Mouse (Mus musculus): ENCODE measurements around the gene BC037034.
"Not testable (repeated sequence)": the region's sequence is repeated elsewhere in the genome, so short reads cannot be mapped to it uniquely, and the experiment has no call there.

BC037034 gene

DNA sequence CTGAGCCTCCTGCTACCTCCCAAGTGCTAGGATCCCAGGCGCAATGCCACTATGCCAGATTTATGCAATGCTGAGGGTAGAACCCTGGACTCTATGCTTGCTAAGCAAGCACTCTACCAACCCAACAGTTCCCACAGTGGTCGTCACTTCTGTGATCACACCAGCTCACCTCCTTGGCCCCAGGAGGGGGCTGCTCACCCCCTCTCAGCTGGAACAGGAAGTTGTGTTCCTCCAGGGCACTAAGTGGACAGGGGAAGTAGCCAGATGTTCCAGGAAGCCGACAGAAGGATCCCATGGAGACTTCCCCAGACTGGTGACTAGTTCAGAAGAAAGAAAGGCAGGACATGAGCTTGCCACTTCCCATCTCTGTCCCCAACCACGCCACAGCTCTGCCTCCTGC is 1.8 kb downstream of the BC037034 start:
- no peak for DNase-seq (ENCODE audit: low spot score in 2 of 2)

DNA sequence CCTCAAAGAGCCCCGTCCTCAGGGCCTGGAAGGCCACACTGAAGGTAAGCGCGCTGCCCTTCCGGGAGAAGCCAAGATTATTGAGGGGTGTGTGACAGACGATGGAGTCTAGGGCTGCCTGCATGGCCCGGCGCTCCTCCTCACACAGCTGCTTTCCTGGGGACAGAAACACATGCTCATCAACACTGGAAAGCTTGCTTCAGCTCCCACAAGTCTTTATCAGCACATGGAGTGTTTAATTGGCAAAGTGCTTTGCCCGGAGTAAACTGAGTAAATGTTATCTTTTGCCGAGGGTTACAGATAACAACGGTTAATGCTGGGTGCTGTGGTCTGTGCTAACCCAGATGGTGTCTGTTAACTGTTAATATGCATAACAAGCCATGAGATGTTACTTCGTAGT is 3.0 kb downstream of the BC037034 start:
- peak in 1 of 2 experiments; percentile 28 for DNase-seq (ENCODE audit: low spot score in 2 of 2)

DNA sequence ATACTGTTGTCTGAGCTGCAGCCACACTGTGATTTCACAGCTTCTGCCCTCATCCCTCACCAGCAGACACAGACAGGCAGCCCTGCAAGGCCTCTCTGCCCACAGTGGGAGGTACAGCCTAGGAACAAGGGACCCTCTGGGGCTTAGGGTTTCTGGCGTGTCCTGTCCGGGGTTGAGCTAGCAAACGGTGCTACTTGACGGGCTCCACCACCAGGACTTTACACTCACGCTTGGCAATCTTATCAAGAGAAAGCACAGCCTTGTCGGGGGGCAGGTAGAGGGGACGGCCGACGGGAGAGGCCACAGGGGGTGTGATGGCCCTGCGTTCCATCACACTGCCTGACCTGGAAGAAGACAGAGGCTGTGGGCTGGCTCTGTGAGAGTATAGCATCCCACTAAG is 3.8 kb downstream of the BC037034 start:
- no peak for DNase-seq (ENCODE audit: low spot score in 2 of 2)

DNA sequence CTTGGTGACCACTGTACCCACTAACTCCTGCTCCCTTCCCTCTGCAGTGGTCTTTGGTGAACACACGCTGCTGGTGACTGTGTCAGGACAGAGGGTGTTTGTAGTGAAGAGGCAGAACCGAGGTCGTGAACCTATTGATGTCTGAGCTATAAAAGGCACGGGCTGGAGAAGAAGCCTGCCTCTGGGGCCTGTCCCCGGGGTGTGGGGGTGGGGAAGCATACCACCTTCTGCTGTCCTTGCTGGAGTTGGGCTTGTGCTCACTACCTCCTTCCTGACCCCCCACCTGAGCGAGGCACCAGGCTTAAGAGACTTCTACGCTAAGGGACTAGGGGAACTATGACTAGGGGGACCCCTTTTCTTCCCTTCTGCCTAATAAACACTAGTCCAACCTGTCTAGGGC is 4.8 kb downstream of the BC037034 start:
- DNase-seq (ENCODE audit: low spot score in 2 of 2) = no peak

DNA sequence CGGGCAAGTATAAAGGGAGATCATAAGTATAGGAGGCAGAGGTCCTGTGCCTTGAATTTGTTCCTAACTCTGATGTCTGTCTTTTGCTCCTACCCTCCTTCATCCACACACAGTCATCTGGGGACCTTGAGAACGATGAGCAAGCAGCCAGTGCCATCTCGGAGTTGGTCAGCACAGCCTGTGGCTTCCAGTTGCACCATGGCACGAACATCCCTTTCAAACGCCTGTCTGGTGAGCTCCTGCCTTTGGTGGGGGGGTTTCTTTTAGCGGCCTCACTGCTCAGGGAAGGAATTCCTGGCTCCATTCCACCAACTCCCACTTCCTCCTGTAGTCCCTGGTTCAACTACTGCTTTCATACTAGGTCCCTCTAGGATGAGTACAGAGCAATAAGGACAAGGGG is 5.3 kb downstream of the BC037034 start:
- no peak for DNase-seq (ENCODE audit: low spot score in 2 of 2)

DNA sequence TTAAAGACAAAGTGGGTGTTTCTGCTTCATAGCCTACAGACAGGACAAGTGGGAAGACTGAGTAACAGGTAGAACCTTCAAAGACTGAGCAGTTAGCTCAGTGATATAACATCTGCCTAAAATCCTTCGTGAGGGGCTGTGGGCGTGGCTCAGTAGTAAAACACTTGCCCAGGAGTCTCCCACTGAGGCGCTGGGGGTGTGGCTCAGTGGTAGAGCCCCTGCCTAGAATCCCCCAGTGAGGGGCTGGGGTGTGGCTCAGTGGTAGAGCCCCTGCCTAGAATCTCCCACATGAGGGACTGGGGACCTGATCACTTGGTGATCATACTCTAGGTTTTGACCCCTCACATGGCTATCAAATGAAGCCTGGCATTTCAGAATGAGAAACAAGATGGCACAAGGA is 5.8 kb downstream of the BC037034 start:
- no peak for DNase-seq (ENCODE audit: low spot score in 2 of 2)

DNA sequence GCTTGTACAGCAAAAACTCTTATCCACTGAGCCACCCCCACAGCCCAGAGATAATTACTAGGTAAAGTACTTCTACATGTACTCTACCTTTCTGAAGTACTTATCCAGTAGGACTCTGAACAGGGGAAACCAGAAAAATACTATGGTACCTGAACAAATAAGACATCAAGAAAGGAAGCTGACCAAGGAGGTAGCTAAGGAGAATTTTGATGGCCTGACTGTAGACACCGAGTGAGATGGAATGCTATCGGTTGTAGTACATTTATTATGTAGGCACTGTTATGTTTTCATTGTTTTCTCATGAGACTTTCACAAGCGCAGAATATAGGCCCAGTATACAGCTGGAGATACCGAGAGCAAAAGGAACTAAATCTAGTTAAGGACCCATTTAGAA is 6.3 kb downstream of the BC037034 start:
- no peak for DNase-seq (ENCODE audit: low spot score in 2 of 2)

DNA sequence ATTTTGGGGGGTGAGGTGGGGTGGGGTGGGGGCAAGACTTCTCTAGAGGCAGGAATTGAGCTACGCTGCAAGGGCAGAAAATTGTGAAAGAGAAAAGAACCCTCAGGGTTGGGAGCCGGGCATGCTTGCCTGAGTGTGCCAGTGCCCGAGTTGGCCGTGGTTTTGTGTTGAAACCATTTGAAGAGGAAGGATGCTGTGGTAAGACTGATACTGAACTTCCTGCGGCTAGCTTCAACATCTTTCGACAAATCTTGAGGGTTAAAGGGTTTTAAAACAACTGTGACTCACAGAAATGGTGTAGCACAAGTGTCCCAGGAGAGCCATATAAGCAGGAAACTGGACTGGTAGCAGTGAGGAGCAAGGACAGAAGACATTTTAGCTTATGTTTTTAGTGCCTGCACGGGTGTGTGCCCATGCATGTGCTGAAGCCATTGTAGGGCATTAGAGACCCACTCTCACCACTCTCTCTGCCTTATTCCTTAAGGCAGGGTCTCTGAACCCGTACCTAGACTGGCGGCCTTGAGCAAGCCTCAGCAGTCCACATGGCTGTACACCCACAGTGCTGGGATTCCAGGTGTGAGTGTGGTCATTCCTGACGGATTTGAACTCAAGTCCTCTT is 6.8 kb downstream of the BC037034 start:
- DNase-seq (ENCODE audit: low spot score in 2 of 2) = no peak

DNA sequence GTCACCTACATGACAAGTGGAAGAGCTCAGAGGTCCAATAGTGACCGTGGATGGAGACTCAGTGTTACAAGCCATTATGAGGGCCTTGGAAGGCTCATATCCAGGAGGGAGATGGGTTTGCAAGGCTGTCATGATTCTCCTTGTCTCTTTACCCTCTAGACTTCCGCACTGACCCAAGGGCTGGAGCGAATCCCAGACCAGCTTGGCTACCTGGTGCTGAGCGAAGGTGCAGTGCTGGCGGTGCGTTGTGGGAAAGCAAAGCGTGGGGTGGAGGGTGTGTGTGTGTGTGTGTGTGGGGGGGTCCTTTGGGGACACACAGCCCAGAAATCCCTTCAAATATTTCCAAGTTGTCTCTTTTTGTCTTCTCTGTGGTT is 7.8 kb downstream of the BC037034 start:
- DNase-seq (ENCODE audit: low spot score in 2 of 2) = no peak

DNA sequence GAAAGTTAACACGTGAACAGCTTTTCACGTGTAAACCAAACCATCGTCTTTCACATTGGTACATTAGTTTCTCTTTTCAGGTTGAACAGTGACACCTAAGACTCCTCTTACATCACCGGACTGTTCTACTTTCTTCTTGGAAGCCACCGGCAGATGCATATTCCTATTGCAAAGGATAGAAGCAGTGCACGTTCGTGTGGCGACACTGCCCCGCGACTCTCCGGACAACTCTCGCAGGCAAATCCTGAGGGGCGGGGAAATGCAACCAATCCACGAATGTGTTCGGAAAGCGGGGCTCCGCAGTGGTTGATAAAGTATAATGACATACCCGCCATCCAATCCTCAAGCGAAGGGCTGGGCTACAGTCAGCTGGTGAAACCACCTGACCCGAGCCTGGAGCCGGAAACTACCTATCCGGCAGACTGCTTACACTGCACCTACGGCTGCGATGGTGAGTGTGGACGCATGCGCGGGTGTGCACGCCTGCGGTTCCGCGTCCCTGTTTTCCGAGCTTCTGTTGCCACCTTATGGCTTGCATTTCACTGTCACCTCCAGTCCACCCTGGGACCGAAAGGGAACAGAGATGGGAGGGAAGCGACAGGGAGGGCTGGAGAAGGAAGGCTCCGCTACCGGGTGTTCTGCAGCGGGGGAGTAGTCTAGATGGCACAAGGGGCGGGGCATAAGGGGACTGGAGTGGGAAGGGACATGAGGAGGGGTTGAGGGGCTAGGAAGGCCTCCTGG is 8.3 kb downstream of the BC037034 start, which contains the start of gene Lamtor4:
Lamtor4 (plus strand) TSS at position 130 of the 741 bp plus-strand sequence.
- DNase-seq (ENCODE audit: low spot score in 2 of 2) = peak; percentile 89 to 92

DNA sequence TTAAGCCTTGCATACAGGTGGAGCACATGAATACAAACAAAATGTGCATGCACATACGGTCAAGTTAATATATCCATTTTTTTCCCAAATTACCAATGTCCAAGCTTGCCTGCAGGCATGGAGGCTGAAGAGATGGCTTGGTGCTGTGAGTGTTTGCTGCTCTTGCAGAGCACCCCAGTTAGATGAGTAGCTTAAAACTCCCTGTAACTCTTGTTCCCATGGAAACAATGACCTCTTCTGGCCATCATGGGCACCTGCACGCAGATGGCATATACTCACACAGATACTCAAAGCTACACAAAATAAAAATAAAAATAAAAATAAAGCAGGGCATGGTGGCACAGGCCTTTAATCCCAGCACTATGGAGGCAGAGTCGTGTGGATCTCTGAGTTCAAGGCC is 10.8 kb downstream of the BC037034 start:
- DNase-seq (ENCODE audit: low spot score in 2 of 2) = no peak

DNA sequence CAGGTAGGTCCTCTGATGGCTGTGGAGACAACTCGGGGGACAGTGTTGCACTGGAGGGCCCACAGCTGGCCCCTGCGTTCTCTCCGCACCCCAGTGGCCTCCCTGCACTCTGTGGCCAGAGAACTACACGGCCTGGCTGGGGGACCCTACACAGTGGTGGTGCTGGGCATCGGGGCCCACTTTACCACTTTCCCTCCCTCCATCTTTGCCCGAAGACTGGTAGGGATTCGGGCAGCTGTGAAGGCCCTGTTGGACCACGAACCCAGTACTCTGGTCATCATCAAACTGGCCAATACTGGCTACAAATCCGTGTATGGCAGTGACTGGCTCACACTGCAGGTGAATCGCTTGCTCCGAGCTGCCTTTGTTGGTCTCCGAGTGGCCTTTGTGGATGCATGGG is 12.7 kb downstream of the BC037034 start:
- no peak for DNase-seq (ENCODE audit: low spot score in 2 of 2)

DNA sequence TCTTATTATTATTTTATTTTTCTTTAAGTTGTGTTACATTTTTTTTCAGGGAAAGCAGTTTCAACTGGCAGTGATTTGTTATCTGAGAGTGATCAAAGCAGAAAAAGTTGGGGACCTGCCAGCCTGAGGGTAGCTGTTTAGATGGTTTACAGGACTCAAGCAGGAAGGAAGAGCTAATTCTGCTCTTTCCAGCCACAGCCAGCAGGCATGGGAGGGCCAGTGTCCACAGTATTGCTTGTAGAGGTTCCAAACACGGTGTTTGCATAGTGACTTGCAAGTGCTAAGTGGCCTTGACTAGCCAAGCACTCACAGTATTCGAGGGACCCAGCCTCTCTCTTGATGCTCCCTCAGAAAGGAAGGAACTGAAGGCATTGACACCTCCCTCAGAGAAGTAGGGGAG is 22.3 kb downstream of the BC037034 start:
- no peak for DNase-seq (ENCODE audit: low spot score in 2 of 2)

DNA sequence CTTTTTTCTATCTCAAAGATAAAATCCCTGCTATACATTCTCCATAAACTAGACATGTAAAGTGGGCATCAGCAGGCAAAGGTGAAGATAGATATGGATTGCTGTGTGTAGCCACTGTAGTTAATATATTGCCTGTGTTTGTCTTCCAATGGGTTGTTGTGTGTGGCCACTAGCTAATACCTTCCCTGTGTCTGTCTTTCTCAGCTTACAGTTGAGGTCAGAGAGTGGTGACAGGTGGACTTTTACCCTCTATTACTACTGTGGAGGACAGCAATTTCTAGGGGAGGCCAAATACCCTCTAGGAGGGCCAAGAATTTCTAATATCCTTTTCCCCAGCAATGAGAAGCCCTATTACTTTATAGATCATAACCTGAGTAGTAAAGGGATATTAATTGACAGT is 29.6 kb downstream of the BC037034 start:
- no peak for DNase-seq (ENCODE audit: low spot score in 2 of 2)

DNA sequence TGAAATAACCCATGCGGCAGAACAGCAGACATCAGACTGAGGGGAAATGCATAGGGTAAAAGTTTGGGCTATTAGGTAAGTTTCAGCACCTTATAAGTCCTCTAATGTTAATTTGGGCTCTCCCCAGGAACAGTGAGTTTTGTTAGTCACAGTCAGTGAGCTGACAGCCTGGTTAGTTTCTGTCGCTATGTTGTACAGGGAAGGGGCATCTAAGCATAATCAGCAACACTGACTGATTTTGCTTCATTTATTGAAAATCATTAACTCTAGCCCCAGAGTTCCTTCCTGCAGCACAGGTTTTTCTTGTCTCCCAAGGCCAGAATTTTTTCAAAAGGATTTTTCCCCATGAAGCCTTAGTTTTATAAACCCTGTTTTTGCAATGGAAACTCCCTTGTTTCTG is 30.1 kb downstream of the BC037034 start:
- DNase-seq (ENCODE audit: low spot score in 2 of 2) = no peak

DNA sequence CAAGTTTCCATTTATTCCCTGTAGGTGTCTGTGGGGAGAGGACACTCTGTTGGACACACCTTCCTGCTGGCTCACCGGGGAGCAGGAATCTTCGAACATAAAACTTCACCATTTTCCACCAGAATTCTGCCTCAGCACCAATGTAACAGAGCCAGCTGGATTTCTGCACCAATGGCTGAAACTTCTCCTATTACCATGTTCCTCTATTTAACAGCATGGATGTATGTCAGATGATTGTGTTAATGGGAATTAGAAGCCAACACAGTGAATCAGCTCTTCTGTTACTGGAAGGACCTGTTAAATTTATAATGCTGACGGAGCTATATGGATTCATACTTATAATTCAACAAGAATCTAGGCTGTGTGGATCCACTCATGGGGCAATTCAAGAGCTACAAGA is 34.3 kb downstream of the BC037034 start:
- no peak for DNase-seq (ENCODE audit: low spot score in 2 of 2)

DNA sequence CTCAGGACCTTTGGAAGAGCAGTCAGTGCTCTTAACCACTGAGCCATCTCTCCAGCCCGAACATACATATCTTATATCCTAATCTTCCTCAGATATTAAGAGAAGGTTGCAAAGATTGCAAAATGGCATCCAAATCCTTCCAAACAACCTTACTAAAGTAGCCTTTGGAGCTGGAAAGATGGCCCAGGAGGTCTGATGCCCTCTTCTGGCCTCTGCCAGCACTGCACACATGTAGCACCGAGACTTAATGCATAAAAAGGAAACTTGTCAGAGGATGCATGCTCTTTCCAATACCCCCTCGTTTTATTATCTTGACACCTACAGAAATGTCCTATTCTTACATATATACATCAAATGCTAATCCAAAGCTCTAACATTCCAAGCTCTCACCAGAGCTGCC is 35.8 kb downstream of the BC037034 start:
- DNase-seq (ENCODE audit: low spot score in 2 of 2) = no peak

DNA sequence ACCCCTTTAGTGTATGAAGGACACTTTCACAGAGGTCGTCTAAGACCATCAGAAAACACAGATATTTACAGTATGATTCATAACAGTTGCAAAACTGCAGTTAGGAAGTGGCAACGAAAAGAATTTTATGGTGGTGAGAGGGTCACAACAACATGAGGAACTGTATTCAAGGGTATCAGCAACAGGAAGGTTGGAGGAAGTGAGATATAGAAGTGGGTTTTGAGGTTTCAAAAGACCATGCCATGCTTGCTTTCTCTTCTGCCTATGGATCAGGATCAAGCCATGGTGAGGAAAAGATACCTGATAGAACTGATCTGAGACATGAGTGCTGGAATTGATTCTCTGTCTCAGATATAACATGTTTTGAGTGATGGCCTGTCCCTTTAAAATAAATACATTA is 36.5 kb downstream of the BC037034 start:
- no peak for DNase-seq (ENCODE audit: low spot score in 2 of 2)

DNA sequence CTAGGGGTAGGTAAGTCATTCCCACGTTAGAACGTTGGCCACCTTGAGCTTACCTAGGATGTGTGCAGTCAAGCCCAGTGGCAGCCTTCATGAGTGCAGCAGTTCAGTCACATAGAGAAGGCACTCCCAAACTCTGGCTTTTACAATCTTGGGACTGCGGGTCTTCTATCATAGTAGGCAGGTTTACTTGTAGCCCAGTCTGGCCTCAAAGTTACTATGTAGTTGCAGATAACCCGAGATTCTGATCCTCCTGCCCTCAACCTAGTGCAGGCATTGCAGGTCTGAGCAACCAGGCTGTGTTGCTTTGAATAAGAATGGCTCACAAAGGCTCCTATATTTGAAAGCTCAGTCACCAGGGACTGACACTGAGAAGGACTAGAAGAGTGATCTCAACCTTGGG is 37.3 kb downstream of the BC037034 start:
- no peak for DNase-seq (ENCODE audit: low spot score in 2 of 2)

DNA sequence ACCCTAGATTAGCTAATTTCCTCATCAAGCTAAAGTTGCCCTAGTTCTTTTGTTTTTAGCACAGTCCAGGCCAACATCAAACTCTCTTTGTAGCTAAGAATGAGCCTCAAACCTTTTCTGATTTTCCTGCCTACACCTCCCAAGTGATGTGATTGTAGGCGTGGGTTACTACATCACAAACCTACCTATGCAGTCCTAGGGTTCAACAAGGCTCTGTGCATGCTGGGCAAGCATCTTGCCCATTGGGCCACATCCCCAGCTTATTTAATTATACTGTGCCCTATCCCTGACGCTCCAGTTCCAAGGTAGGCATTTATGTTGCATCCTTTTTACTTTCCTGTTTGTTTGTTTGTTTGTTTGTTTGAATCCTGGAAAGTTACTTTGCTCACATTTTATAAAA is 38.1 kb downstream of the BC037034 start, which contains the start of gene Nxpe5:
Nxpe5 (plus strand) TSS at position 199 of the 400 bp plus-strand sequence.
- DNase-seq (ENCODE audit: low spot score in 2 of 2) = no peak

DNA sequence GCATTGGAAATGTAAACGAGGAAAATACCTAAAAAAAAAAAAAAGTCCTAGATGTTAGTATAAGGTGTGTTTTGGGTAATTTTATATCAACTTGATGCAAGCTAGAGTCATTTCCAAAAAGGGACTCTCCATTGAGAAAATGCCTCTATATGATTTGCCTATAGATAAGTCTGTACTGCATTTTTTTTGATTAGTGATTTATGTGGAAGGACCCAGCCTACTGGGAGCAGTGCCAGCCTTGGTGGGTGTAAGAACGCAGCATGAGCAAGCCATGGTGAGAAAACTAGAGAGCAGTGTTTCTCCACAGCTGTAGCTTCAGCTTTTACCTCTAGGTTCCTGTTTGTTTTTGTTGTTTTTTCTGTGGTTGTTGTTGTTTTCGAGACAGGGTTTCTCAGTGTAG is 40.5 kb downstream of the BC037034 start:
- no peak for DNase-seq (ENCODE audit: low spot score in 2 of 2)

DNA sequence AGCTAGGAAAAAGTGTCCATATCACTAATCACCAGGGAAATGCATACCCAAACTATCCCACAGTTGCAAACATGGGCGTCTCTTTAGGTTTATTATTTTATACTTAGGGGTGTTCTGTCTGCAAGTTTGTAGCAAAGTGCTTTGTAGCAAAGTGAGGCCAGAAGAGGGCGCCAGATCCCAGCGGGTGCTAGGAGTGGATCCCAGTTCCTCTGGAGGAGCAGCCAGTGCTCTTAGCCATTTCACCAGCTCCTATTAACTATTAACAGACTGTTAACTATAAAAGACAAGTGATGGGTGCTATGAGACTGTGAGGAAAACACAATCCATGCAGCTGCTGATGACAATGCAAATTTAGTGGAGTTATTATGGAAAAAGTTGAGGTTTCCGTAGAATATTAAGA is 41.7 kb downstream of the BC037034 start:
- peak; percentile 68 to 95 for DNase-seq (ENCODE audit: low spot score in 2 of 2)

DNA sequence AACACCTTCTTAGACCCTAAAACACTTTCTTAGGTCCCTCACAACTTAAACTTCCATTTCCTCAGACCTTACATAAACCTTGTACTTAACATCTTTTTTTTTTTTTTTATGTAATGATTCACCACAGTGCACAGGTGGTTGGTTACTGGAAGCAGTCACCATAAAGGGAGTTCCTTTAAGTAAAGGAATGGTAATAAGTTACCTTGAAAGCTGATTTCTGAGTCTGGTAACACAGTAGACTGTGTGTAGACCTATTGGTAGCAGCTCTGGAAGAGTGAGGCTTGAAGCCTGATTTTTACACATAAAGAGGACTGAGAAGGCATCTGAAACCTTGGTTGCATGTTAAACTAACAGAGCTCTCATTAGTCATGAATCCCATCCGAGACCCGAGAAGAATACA is 44.0 kb downstream of the BC037034 start:
- DNase-seq (ENCODE audit: low spot score in 2 of 2) = no peak

DNA sequence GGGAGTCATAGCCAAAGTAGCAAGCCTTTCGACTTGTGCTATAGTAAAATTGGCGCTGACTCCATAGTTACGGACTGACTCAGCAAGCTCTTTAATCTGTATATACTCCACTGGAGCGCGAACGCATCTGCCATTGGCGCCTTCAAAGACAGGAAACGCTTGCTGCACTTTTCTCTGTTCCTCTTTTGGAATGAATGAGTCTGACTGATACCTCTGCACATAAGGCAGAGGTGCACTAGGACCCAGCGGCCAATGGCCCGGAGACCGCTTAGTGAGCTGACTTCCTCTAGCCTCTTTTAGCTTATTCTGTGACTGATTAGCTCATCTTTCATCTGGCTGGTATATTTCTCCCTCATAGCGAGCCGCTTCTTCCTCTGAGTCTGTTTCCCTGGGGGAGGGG is 47.2 kb downstream of the BC037034 start:
- not testable (repeated sequence) for DNase-seq (ENCODE audit: low spot score in 2 of 2)

Measured in urinary bladder, postnatal 4 days (tissue).